Mouse (Mus musculus) erythroblast, adult 5-6 weeks (primary cell): ENCODE results near the gene Gnb3. TPM values are rescaled to one million over a fixed set of nuclear protein-coding genes. Genes with fewer than 3 reads are reported as not detected.
A peak's percentile ranks its signal among the peaks of the same experiment; 100 is the strongest.
"Not testable (repeated sequence)": the region's sequence is repeated elsewhere in the genome, so short reads cannot be mapped to it uniquely, and the experiment has no call there.

Experiments
- ATAC-seq: replicated peaks from 2 replicates; pipeline ENCODE4 v1.8.0; 2016; ENCODE audit warnings: moderate number of reproducible peaks, mild to moderate bottlenecking, moderate TSS enrichment, inconsistent platforms; ENCODE audit not compliant: poor library complexity, low FRiP score, severe bottlenecking
- total RNA-seq, 2 experiments: library from RNA; stranded (forward) in 1 of 2; stranded (reverse) in 1 of 2; fragments of 150-400 nt in 1 of 2; fragments of 200-764, 138-1000 nt in 1 of 2; gene quantifications; 2 replicates each; pipeline versions ENCODE4 v1.2.3 to v1.2.4; 2015 to 2017; ENCODE audit warnings: low replicate concordance in 2 of 2

The Gnb3 gene
- total RNA-seq, 2 experiments from 2014 or later, result not detected

DNA sequence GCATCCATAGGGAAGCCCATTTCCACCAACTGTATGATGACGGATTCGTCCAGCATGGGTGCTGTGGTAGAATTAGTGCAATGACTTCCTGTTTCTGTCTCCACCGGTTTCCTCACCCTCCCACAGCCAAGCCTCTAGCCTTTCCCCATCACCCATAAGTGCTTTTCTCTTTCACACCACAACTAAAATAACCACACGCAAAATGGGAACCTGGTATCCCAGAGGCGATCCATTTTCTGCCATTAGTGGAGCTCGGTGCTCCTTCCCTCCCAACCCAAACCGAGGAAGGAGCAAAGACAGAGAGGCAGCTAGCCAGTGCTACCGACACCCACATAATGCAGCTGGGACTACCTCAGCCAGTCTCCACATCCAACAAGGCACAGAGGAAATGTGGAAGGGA is 22.1 kb downstream of the Gnb3 start:
- no peak for ATAC-seq

DNA sequence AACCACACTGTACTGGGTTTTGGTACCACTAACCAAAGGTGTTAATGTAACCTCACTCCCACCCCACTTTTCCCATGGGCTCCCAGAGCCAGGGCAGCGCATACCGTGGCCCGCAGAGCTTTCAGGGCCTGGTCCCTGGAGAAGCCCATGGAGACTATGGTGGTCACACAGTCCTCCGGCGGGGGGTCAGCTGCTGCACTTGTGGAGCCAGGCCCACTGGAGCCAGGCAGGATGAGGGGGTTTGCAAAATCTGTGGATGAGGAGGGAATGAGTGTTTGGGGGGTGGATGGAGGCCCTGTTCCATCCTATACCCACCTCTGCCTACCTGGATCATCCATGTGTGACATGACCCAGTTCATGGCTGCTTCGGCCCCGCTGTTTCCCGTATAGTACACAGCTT is 22.5 kb downstream of the Gnb3 start:
- ATAC-seq, result no peak

DNA sequence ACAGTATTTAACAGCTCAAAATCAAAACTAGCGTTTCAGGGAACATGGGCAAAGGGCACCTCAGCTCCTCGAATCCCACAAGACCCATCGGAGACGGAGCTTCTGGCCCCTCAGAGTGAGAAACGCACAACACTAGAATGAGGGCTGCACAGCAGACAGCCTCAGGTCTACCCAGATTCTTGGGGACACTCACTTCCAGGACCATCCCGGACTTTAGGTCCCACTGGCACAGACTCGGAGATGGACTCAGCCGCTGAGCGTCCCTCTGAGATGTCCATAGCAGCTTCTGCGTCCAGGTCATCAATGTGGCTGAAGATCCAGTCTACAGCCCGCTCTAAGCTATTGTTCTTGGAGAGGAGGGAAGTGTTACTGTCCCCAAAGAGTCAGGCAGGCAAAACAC is 22.9 kb downstream of the Gnb3 start:
- no peak for ATAC-seq

DNA sequence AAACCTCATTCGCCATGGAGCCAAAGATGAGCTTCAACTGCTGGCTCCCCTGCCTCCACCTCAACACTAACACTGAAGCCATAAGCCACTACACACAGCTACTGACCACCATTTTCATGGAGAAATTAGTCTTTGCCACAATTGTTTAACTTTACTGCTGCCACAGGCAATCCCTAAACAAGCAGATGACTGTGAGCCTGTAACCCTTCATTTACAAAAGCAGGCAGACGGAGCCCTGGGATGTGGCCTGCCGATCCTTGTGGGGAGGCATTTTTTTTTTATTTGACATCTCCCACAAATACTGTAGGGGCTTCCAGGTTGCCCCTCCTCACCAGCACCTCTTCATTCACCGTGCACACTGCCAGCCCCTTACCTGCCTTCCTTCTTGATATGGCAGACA is 23.5 kb downstream of the Gnb3 start:
- no peak for ATAC-seq

DNA sequence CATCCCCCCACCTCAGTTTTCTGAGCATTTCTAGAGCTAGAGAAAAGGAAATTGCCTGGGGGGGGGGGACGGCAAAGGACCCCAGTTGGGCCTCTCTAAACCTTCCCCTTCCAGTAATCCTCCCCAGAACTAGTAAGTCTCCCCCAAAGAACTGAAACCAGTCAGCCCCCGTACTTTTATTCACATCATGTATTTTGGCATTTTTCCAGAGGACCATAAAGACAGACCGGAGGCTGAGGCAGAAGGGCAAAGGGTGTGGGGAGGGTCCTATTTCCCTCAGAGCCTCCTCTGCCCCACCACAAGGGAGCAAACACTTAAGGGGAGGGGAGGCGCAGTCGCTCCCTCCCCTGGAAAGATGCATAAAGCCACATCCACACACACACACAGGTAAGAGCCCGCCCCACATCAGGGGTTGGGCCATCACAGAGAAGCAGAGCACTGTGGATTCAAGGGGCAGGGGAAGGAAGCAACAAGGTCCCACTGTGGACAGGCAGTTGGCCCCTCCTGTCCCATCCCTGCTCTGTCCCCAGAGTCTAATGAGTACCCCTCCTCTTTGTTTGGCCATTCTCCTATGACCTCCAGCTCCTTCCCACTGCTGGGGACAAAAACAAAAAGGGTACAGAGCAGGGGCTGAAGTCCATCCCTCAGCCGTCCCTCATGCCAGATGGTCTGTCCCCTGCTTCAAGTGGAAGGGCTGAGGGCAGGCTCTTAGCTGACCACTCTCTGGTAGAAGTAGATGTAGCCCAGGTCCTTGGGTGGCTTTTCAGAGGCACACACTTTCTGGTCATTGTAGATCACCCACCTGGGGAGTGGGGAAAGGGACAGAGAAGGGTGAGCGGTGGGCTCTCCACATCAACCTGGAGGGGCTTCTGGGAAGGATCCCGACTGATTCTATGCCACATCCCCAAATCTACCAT is 25.0 kb downstream of the Gnb3 start:
- no peak for ATAC-seq

DNA sequence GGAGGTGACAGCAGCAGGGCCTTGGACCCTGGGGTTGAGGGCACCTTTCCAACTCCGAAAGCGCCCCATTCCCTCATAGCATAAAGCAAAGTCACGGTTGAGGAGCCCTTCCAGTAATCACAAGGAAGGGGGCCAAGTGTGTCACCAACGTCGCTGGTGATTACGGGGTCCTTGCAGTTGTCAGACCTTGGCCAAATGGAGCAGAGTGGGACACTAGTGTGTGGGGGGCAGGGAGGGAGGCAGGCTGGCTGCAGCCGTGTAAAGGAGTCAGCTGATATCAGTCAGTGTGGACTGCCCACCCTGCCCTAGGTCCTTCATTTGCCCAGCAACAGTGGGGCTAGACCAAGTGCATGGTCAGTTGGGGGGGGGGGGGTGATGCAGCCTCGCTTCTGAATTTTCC is 25.6 kb downstream of the Gnb3 start:
- peak; percentile 17 for ATAC-seq

DNA sequence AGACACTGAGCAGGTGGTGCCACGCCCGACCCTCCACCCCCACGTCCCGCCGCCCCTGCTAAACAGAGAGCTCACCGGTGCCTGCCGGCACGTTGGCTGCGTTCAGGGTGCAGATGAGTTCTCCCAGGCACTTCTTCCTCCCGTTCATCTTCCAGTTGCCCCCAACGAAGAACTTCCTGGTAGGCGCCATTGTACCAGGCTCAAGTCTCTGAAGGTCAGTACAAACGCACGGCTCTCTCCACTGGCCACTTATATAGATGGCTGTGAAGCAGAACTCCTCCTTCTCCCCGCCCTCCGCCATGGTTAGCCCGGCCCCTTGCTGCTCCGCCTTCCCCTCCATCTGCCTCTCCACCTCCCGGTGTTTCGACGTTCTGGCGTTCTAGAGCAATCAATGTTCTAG is 26.1 kb downstream of the Gnb3 start, which contains the start of gene Tpi1:
Tpi1 (minus strand) TSS at position 364 of the 400 bp plus-strand sequence.
- peak; percentile 88 for ATAC-seq

DNA sequence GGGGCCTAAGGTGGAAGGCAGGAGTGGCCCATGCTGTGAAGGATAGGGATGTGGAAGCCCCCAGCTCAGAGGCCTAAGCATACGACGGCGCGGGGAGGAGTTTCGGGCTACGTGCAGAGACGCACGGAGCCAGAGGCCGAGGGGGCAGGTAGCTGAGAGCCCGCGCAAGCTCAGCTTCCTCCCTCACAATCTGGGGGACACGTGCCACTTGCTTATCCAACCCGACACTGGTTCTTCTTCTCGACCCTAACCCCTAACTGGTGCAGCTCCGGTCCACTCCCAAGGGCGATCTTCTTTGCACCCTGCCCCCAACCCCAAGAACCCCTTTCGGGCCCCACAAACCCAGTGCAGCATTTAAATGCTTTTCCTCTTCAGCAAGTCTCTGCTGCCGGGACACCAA is 26.6 kb downstream of the Gnb3 start:
- 0 out of 2 replicates have a peak, but pooled peaks have one; percentile 13 for ATAC-seq

DNA sequence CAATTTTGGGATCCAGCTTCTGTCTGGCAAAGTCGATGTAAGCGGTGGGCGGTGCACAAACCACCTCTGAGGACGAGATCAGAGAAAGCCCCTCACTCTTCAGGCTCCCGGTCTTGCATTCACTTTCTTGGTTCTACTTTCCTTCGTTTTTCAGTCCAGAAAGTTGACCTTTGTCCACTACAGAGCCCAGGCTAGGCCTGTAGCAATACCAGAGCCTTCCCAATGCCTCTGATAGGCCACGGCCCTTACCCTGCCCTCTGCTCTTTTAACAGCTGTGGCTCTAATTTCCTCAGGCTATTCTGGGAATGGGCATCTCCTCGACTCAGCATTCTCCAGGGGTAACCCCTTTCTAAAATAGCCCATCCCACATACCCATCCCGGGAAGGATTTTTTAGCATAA is 27.2 kb downstream of the Gnb3 start:
- ATAC-seq, result no peak

DNA sequence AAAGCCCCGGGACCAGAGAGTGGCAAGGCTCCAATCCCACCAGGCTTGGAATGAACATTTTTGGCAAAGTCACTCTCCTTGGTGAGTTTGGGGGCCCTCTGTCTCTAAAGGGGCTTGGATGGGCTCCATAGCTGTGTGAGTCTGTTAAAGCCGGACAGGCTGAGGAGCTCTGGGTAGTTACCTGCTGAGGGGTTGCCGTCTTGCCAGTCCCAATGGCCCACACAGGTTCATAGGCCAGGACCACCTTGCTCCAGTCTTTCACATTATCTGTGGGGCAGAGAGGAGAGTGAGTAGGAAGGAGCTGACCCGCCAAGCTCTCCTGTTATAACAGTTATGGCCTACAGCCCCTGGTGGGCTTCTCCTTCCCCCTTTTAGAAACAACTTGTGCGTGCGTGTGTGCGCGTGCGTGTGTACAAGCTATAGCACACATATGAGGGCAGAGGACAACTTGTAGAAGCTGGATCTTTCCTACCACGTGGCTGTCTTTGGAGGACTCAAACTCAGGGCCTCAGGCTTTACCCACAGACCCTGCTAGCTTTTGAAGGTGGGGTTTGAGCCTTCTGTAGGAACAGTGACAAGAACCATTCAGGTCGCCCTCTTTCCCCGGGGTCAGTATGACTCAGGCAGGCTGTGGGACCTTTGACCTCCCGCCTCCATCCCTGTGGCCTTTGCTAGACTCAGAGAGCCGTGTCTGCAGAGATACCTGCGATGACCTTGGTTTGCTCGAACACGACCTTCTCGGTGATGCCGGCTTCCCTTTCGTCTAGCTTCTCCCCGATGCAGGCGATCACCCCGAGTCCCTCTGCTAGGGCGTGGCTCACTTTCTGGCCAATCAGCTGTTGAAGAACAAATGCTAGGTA is 28.1 kb downstream of the Gnb3 start:
- no peak for ATAC-seq

DNA sequence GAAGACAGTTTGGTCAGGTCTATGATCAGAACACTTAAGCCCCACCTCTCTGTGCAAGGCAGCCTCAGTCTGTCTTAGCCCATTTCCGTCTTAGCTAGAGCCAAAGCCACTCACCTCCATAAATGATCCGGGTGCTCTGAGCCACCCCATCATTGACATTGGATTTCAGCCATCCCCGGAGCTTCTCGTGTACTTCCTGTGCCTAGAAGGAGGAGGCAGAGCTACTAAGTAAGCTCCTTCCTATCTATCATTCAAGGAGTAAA is 28.7 kb downstream of the Gnb3 start:
- no peak for ATAC-seq

DNA sequence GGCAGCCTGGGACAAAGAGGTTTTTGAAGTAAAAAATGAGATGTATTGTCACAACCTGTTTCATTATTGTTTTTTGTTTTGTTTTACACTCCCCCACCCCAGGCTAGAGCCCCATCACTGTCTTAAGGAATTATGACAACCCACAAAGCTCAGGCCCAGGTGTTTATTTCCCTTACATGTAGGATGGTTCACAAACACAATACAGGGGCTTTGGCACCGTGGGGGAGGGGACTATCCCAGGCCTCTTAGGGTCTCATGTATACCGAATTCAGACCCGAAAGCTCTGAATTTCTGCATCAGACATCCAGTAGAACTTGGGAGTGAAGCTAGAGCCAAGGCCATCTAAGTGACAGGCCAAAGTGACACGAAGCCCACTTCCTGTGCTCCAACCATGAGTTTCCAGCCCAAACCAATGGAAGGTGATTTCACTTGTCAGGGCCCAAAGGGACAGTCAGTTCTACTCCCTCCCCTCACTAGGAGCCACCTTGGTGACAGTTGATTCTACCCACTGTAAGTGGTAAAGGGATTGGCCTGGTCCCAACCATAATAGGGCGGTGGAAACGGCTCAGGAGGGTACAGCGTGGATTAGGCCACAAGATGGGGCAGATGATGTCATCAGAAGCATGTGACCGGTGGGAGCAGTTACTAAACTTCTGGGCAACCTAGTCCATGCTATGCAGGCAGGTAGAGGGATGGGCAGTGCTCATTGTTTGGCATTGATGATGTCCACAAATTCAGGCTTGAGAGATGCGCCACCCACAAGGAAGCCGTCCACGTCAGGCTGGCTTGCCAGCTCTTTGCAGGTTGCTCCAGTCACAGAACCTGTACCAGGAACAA is 29.3 kb downstream of the Gnb3 start:
- not testable (repeated sequence) for ATAC-seq

DNA sequence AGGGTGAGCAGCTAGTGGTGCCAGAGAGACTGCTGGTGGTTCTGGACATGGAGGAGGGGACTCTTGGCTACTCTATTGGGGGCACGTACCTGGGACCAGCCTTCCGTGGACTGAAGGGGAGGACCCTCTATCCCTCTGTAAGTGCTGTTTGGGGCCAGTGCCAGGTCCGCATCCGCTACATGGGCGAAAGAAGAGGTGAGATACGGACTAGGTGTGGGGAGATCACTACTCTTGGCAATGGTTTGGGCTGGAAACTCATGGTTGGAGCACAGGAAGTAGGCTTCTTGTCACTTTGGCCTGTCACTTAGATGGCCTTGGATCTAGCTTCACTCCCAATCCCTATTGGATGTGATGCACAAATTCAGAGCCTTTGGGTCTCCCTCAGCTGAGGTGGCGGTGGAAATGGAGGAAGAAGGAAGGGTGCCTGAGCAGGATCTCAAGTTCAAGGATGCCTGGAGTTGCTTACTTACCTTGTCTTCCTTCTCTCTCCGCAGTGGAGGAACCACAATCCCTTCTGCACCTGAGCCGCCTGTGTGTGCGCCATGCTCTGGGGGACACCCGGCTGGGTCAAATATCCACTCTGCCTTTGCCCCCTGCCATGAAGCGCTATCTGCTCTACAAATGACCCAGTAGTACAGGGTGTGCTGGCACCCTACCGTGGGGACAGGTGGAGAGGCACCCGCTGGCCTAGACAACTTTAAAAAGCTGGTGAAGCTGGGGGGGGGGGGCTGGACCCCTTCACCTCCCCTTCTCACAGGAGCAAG is 30.1 kb downstream of the Gnb3 start:
- ATAC-seq, result 0 out of 2 replicates have a peak, but pooled peaks have one; percentile 1

DNA sequence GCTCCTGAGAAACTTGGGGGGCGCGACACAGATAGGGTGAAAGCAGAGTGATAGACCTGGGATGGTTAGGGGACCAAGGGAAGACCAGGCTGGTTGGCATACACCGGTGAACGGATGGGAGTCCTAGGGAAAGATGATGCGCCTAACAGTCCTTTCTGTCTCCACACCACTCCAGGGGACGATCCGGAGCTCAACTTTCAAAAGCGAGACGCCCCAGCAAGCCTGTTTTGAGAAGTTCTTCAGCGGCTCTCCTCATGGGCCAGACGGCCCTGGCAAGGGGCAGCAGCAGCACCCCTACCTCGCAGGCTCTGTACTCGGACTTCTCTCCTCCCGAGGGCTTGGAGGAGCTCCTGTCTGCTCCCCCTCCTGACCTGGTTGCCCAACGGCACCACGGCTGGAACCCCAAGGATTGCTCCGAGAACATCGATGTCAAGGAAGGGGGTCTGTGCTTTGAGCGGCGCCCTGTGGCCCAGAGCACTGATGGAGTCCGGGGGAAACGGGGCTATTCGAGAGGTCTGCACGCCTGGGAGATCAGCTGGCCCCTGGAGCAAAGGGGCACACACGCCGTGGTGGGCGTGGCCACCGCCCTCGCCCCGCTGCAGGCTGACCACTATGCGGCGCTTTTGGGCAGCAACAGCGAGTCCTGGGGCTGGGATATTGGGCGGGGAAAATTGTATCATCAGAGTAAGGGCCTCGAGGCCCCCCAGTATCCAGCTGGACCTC is 30.9 kb downstream of the Gnb3 start:
- ATAC-seq, result peak; percentile 74

DNA sequence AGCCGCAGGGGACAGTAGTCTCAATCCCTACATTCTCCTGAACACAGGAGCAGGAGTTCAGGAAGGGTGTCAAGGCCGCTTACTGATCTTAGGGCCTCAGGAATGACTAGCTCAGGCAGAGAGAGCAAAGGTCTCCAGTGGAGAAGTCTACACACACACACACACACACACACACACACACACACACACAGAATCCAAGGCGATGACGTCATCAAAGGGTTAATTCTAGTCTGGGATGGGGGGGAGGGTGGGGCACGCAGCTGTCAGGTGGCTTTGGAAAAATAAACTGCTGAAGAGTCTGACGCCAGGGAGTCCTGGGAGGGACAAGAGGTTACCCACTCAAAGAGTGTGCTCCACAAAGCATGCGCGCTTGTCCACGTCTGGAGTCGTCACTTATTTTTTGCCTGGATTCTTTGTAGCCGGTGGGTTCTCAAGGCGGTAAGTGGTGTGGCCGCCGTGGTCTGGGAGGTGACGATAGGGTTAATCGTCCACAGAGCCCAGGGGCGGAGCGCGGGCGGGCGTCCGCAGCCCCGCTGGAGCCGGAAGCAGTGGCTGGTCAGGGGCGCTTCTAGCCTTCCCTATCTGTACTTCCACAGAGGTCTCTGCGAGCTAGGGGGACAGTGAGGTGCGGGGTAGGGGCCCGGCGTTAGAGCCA is 31.6 kb downstream of the Gnb3 start, which contains the start of gene Spsb2:
Spsb2 (plus strand) TSS at position 304 of the 655 bp plus-strand sequence.
- ATAC-seq, result peak; percentile 62

DNA sequence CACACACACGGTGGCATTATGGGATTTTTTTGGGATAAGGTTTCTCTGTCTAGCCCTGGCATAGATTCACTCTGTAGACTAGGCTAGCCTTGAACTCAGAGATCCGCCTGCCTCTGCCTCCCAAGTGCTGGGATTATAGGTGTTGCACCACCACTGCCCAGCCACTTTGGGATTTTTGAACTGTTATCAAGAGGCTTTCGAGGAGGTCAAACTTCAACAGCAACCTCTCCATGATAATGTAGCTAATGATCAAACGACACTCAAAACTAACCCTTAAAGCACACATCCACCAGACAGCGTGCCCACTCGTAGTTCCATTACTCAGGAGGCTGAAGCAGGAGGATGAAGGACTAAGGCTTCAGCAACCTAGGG is 32.1 kb downstream of the Gnb3 start:
- no peak for ATAC-seq

DNA sequence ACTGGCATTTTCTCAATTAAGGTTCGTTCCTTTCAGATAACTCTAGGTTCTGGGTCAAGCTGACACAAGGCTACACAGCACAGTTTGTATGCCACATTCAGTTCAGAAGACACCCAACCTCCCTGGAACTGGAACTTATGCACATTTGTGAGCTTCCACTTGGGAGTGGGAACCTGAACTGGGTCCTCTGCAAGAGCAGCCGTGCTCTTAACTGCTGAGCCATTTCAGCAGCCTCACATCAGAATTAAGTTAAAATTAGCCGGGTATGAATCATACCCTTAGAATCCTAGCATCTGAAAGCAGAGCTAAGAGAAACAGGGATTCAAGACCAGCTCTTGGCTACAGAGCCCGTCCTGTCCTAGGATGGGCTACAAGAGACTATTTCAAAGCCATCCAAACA is 32.7 kb downstream of the Gnb3 start:
- ATAC-seq, result no peak

DNA sequence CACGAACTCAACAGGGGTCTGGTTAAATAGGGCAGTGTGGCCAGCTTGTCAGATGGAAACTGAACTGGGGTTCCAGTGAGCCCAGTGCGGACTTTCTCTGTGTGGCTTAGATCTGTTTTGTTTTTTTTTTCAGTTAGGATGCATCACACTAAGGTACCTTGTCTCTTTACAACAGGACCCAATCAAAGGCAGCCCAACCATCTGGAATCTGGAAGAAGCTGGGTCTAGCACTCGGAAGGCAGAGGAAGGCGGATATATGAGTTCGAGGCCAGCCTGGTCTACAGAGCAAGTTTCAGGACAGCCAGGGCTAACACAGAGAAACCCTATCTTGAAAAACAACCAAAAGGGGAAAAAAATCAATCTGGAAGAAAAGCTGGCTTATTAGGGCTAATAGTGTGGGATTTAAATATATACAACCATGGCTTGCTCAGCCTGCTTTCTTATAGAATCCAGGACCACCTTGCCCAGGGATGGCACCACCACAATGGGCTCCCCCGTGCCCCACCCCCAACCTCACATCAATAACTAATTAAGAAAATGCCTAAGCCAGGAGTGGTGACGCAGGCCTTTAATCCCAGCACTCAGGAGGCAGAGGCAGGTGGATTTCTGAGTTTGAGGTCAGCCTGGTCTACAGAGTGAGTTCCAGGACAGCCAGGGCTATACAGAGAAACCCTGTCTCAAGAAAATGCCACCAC is 33.5 kb downstream of the Gnb3 start:
- no peak for ATAC-seq
